Mouse (Mus musculus) E14TG2a.4 (cell line): ENCODE data around the gene Slc25a28.

Source experiments
- H3K27me3 ChIP-seq: 2 replicates; pipeline ENCODE4 v1.6.1; 2014; ENCODE audit warnings: low read length, control low read depth; ENCODE audit not compliant: insufficient read depth
- H3K36me3 ChIP-seq: 2 replicates; pipeline ENCODE4 v1.6.1; 2014; ENCODE audit warnings: low read length, control low read depth; ENCODE audit not compliant: insufficient read depth
- H3K4me1 ChIP-seq: replicated peaks from 2 replicates; pipeline ENCODE4 v1.6.1; 2014; ENCODE audit warnings: low read depth, low read length, control low read depth
- H3K4me3 ChIP-seq: replicated peaks from 2 replicates; pipeline ENCODE4 v1.5.1; 2014; ENCODE audit warnings: mild to moderate bottlenecking, low read length
- H3K9me3 ChIP-seq: 2 replicates; pipeline ENCODE4 v1.6.1; 2014; ENCODE audit warnings: low read length, control low read depth
- CTCF ChIP-seq: conservative IDR thresholded peaks from 2 replicates; pipeline ENCODE4 v1.5.1; 2014; ENCODE audit warnings: low read length
- NANOG ChIP-seq: IDR thresholded peaks from 2 replicates; pipeline ENCODE4 v1.6.1; 2014; ENCODE audit warnings: borderline replicate concordance, low read length, mixed read lengths
- POU5F1 ChIP-seq: IDR thresholded peaks from 2 replicates; pipeline ENCODE4 v1.6.1; 2014; ENCODE audit warnings: low read length, borderline replicate concordance

Gene Slc25a28

DNA sequence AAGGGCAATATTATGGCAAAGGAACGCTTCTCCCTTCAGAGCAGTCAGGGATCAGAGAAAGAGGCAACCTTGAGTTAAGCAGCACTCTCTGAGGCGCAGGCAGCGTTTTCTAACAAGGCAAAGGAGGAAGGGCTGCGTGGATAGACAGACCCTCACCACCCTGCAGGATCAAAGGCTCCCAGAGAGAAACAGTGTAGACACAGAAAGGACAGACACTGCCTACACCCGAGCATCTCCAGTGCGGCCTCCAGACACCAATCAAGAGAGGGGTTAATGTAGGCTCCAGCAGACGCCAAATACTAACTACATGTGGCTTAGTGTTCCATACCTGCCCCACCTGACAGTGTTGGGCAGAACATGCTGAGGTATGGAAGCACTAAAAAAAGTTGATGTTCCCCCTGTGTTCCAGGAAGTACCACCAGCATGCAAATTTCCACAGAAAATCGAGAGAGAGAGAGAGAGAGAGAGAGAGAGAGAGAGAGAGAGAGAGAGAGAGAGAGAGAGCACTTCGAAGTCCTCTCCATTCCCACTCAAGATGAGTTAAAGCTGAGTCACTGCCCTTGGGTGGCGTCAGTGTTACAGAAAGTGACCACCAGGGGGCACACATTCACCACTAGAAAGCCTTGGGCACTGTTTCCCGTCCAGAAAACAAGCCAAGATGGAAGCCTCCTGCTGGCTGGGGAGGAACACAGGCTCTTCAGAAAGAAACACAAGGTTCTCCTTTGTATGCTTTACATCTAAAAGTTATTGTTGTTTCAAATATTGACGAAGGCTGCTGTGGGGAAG lies 44.0 kb downstream of the Slc25a28 start:
- H3K4me3 ChIP-seq: no peak overlapping the region
- peaks cover 12% of the 10 kb centered on the region for H3K27me3 ChIP-seq
- peaks cover 24% of the 10 kb centered on the region for H3K4me1 ChIP-seq
- no peaks in the 10 kb centered on the region for H3K36me3 ChIP-seq
- no peak for TF ChIP-seq NANOG
- TF ChIP-seq CTCF: peak; percentile 73
- no peaks in the 10 kb centered on the region for H3K9me3 ChIP-seq

- H3K4me3 ChIP-seq: no peak overlapping the region
Measured at GRCm38 (mm10) chr19:43629088-43629487, 45.6 kb downstream of the Slc25a28 start.

DNA sequence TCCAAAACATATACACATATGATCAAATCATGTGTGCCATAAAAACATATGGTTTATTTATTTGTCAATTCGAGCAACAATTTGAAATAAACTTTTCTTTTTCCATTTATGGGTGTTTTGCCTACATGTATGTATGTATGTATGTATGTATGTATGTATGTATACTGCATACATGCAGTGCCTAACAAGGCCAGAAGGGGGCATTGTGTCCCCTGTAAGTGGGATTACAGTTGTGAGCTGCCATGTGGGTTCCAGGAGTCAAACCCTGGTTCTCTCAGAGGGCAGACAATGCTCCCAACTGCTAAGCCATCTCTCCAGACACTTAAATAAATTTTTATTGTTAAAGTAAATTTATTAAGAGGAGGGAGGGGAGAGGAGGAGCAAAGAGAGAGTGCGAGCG lies 47.3 kb downstream of the Slc25a28 start:
- peaks cover 25% of the 10 kb centered on the region for H3K4me1 ChIP-seq
- TF ChIP-seq POU5F1 (no peak), NANOG (no peak), CTCF (peak; percentile 76)
- H3K27me3 ChIP-seq: peaks cover 21% of the 10 kb centered on the region
- H3K9me3 ChIP-seq: no peaks in the 10 kb centered on the region
- no peaks in the 10 kb centered on the region for H3K36me3 ChIP-seq
- no peak overlapping the region for H3K4me3 ChIP-seq

More at GRCm38 (mm10) chr19:43629088-43629487, 45.6 kb downstream of the Slc25a28 start:
- peaks cover 28% of the 10 kb centered on the region for H3K4me1 ChIP-seq
- H3K9me3 ChIP-seq: no peaks in the 10 kb centered on the region
- peaks cover 12% of the 10 kb centered on the region for H3K27me3 ChIP-seq
- H3K36me3 ChIP-seq: no peaks in the 10 kb centered on the region
- no peak for TF ChIP-seq POU5F1
- TF ChIP-seq NANOG: no peak
- TF ChIP-seq CTCF: no peak

GRCm38 (mm10) chr19:43626160-43626559 lies 48.5 kb downstream of the Slc25a28 start:
- H3K27me3 ChIP-seq: peaks cover 32% of the 10 kb centered on the region
- H3K36me3 ChIP-seq: no peaks in the 10 kb centered on the region
- peaks cover 21% of the 10 kb centered on the region for H3K4me1 ChIP-seq
- no peaks in the 10 kb centered on the region for H3K9me3 ChIP-seq
- H3K4me3 ChIP-seq: no peak overlapping the region
- TF ChIP-seq POU5F1: no peak
- no peak for TF ChIP-seq NANOG
- no peak for TF ChIP-seq CTCF

DNA sequence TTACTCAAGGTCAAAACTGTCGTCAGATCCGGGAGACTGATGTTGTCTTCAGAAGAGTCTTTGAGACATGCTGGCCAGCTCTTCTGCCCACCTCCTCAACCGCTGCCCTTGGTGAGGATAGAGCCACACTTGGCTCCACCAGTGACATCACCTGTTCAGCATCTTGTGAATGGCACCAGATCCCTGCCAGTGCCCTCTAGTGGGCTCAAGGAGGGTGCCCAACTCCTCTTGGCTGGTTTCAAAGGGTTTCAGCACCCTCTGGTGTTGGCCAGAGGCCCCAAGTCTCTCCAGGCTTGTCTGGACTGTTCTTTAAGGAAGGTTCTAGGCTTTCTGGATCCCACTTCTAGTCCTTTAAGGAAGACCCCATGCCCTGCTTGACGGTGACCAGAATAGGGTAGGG lies 50.8 kb downstream of the Slc25a28 start:
- TF ChIP-seq CTCF (peak; percentile 45), NANOG (no peak)
- Histone ChIP-seq H3K4me3 (no peak overlapping the region), H3K4me1 (peaks cover 21% of the 10 kb centered on the region), H3K9me3 (no peaks in the 10 kb centered on the region), H3K36me3 (no peaks in the 10 kb centered on the region), H3K27me3 (peaks cover 44% of the 10 kb centered on the region)

DNA sequence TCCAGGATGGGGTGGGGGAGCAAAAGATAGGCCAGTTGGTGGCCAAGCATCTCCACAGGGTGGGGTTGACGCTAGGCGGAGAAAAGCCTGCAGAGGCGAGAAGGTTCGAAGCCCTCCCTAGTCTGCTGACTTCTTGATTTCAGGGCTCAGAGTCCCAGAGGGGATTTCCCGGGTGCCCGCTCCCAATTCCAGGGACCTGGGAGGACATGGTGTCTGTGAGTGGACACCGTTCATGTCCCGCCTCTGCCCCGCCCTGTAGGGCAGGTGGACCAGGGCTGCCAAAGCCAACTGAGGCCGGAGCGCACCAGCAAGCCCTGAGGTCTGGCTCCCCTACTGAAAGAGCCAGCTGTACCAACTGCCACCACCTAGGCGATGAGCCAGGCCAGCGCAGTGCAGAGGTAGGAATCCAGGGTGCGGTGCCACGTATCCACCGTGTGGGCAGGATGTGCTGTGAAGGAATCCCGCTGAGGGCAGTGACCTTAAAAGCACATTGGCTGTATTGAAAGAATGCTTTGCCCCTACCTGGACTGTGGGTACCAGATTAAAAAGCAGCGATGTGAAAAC lies 54.7 kb downstream of the Slc25a28 start:
- no peaks in the 10 kb centered on the region for H3K9me3 ChIP-seq
- peaks cover 32% of the 10 kb centered on the region for H3K4me1 ChIP-seq
- H3K36me3 ChIP-seq: no peaks in the 10 kb centered on the region
- peaks cover 80% of the 10 kb centered on the region for H3K27me3 ChIP-seq
- no peak for TF ChIP-seq NANOG
- no peak for TF ChIP-seq CTCF
- TF ChIP-seq POU5F1: no peak
- peak overlapping the region; percentile 39; the same call in 1 of the 2 replicates for H3K4me3 ChIP-seq

GRCm38 (mm10) chr19:43618505-43619030 lies 56.1 kb downstream of the Slc25a28 start:
- TF ChIP-seq CTCF (no peak), NANOG (no peak), POU5F1 (no peak)
- Histone ChIP-seq H3K4me1 (peaks cover 41% of the 10 kb centered on the region), H3K27me3 (peaks cover 93% of the 10 kb centered on the region), H3K36me3 (no peaks in the 10 kb centered on the region), H3K9me3 (no peaks in the 10 kb centered on the region), H3K4me3 (no peak overlapping the region)

- Histone ChIP-seq H3K4me1 (peaks cover 48% of the 10 kb centered on the region), H3K4me3 (no peak overlapping the region), H3K27me3 (peaks cover 94% of the 10 kb centered on the region), H3K36me3 (no peaks in the 10 kb centered on the region), H3K9me3 (no peaks in the 10 kb centered on the region)
- TF ChIP-seq NANOG (no peak), CTCF (no peak)
Measured at GRCm38 (mm10) chr19:43617761-43618349, 56.8 kb downstream of the Slc25a28 start.
